Comparison of ENCODE assay signal across 25 mouse cellular contexts in the genomic region with DNA sequence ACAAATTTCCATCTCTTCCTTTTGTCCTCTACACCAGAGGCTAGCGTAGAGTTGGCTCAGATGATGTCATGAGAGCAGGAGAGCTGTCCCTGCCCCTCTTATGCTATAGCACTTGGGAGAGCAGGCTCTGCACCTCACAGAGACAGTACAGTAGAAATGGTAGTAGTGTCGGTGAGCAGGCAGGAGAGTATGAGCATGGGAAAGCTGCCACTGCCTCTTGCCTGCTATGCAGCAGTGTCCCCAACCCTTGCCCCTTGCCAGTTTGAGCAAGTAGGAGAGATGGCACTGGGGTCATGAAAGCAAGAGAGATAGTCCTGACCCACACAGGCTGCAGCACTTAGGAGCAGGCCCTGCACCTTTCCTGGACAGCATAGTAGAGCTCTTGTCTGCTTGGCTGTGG.
"Had no signal": no experiment of that assay in that cellular context is flagged by ENCODE, and none has a peak within 500 bp of the region (broad histone marks: within the 10 kb centered on the region; RNA-seq: fewer than 3 reads in every experiment).

No protein-coding gene starts in this region.

- H3K4me1 ChIP-seq: heart, embryonic 10.5 days; heart, embryonic 12.5 days; hindbrain, embryonic 13.5 days; hindbrain, embryonic 15.5 days; kidney, embryonic 15.5 days; limb, embryonic 13.5 days; limb, embryonic 15.5 days; liver, embryonic 12.5 days had no signal

- H3K36me3 ChIP-seq: heart, embryonic 10.5 days; heart, embryonic 12.5 days; hindbrain, embryonic 13.5 days; hindbrain, embryonic 15.5 days; kidney, embryonic 15.5 days; limb, embryonic 13.5 days; limb, embryonic 15.5 days; liver, embryonic 12.5 days had no signal

- H3K4me3 ChIP-seq: gastrocnemius, adult 2 months; heart, embryonic 10.5 days; heart, embryonic 12.5 days; hindbrain, embryonic 13.5 days; hindbrain, embryonic 15.5 days; kidney, embryonic 15.5 days; limb, embryonic 13.5 days; limb, embryonic 15.5 days; liver, embryonic 12.5 days had no signal

- H3K4me2 ChIP-seq: heart, embryonic 12.5 days; hindbrain, embryonic 13.5 days; hindbrain, embryonic 15.5 days; kidney, embryonic 15.5 days; limb, embryonic 13.5 days; limb, embryonic 15.5 days; liver, embryonic 12.5 days had no signal

- H3K27ac ChIP-seq: gastrocnemius, adult 2 months; heart, embryonic 10.5 days; hindbrain, embryonic 13.5 days; hindbrain, embryonic 15.5 days; hindbrain, postnatal 0 days; kidney, embryonic 15.5 days; kidney, postnatal 0 days; limb, embryonic 13.5 days; limb, embryonic 15.5 days; liver, embryonic 12.5 days had no signal

- H3K27me3 ChIP-seq: heart, embryonic 12.5 days; hindbrain, embryonic 13.5 days; hindbrain, embryonic 15.5 days; kidney, embryonic 15.5 days; limb, embryonic 13.5 days; limb, embryonic 15.5 days; liver, embryonic 12.5 days had no signal

- H3K9ac ChIP-seq: heart, embryonic 12.5 days; hindbrain, embryonic 13.5 days; hindbrain, embryonic 15.5 days; kidney, embryonic 15.5 days; limb, embryonic 13.5 days; limb, embryonic 15.5 days; liver, embryonic 12.5 days had no signal

- ATAC-seq: hindbrain, postnatal 0 days; intestine, embryonic 16.5 days; liver, embryonic 12.5 days had no signal

- H3K9me3 ChIP-seq: heart, embryonic 10.5 days; heart, embryonic 12.5 days; hindbrain, embryonic 13.5 days; hindbrain, embryonic 15.5 days; kidney, embryonic 15.5 days; limb, embryonic 13.5 days; limb, embryonic 15.5 days; liver, embryonic 12.5 days had no signal

- DNase-seq: gastrocnemius, adult 2 months; gastrocnemius, postnatal 10 days; gastrocnemius, postnatal 36 days; heart, adult 18-20 months; heart, postnatal 10 days; heart, postnatal 36 days; kidney, adult 11 months; kidney, adult 2 months; kidney, adult 9 months; kidney, postnatal 14 days; kidney, postnatal 36 days; layer of hippocampus, adult 9-11 months; layer of hippocampus, postnatal 36 days; left cerebral cortex, postnatal 4 days had no signal
